Mouse (Mus musculus) myocyte (in vitro differentiated cells): Measurements from ENCODE around the gene Gtf2h1.

ENCODE experiments used
- CEBPB ChIP-seq: IDR thresholded peaks from 2 replicates; pipeline ENCODE4 v1.6.1; 2011; ENCODE audit warnings: mild to moderate bottlenecking, moderate library complexity; ENCODE audit not compliant: poor library complexity, insufficient read depth, severe bottlenecking
- POLR2A ChIP-seq: IDR thresholded peaks from one replicate; pipeline ENCODE4 v1.6.1; 2011; ENCODE audit warnings: low read depth, mild to moderate bottlenecking, control low read depth, moderate library complexity; ENCODE audit not compliant: insufficient read length
- SRF ChIP-seq: IDR thresholded peaks from one replicate; pipeline ENCODE4 v1.6.1; 2011; ENCODE audit warnings: low read depth; ENCODE audit not compliant: control insufficient read depth, insufficient read length
- TCF3 ChIP-seq: IDR thresholded peaks from one replicate; pipeline ENCODE4 v1.6.1; 2011; ENCODE audit warnings: low read depth, control low read depth; ENCODE audit not compliant: insufficient read length
- USF1 ChIP-seq: IDR thresholded peaks from one replicate; pipeline ENCODE4 v1.6.1; 2011; ENCODE audit warnings: low read depth, mild to moderate bottlenecking, control low read depth, moderate library complexity

GRCm38 (mm10) chr7:46839861-46840260 is 44.0 kb downstream of the Gtf2h1 start:
- TF ChIP-seq POLR2A (no peak), CEBPB (no peak), USF1 (no peak), TCF3 (no peak), SRF (no peak)
